Mouse (Mus musculus) ES-Bruce4 (cell line): ENCODE results near the gene Lsr.

ENCODE experiments used
- CTCF ChIP-seq: IDR thresholded peaks from one replicate; pipeline ENCODE4 v1.8.1; 2011; ENCODE audit warnings: low read depth, low read length
- EP300 ChIP-seq: IDR thresholded peaks from 2 replicates; pipeline ENCODE4 v1.6.1; 2011; ENCODE audit warnings: low read depth, low read length; ENCODE audit not compliant: insufficient read depth
- POLR2A ChIP-seq: IDR thresholded peaks from one replicate; pipeline ENCODE4 v1.8.1; 2011; ENCODE audit warnings: low read length; ENCODE audit not compliant: insufficient read depth

GRCm38 (mm10) chr7:30972426-30973250 lies 626 bp downstream of the Lsr start:
- TF ChIP-seq CTCF, result no peak
- TF ChIP-seq EP300, result no peak
- no peak for TF ChIP-seq POLR2A
